Mouse (Mus musculus) limb, embryonic 13.5 days (tissue): ENCODE results near the gene Pam. TPM values are rescaled to one million over a fixed set of nuclear protein-coding genes. Genes with fewer than 3 reads are reported as not detected.

Experiments used
- ATAC-seq: fragments of 200-750 bp; cut with Nextera tagmentation; 2 replicates; pipeline ENCODE4 v1.8.0; 2017; ENCODE audit warnings: low read depth, moderate number of reproducible peaks, moderate TSS enrichment; ENCODE audit not compliant: low FRiP score
- H3K27ac ChIP-seq: fragments of 300-500 bp; sonication (generic); 2 replicates; pipeline ENCODE4 v1.5.1; 2015; ENCODE audit warnings: inconsistent platforms, mild to moderate bottlenecking, moderate library complexity
- H3K27me3 ChIP-seq: fragments of 300-500 bp; sonication (generic); 2 replicates; pipeline ENCODE4 v1.6.1; 2015; ENCODE audit warnings: mild to moderate bottlenecking, inconsistent platforms
- H3K36me3 ChIP-seq: fragments of 300-500 bp; sonication (generic); 2 replicates; pipeline ENCODE4 v1.6.1; 2015; ENCODE audit warnings: inconsistent platforms, mild to moderate bottlenecking, moderate library complexity
- H3K4me1 ChIP-seq: fragments of 300-500 bp; sonication (generic); 2 replicates; pipeline ENCODE4 v1.6.1; 2015; ENCODE audit warnings: inconsistent platforms
- H3K4me2 ChIP-seq: fragments of 300-500 bp; sonication (generic); replicated peaks from 2 replicates; pipeline ENCODE4 v1.6.1; 2015; ENCODE audit warnings: inconsistent platforms, mild to moderate bottlenecking, moderate library complexity
- H3K4me3 ChIP-seq: fragments of 300-500 bp; sonication (generic); 2 replicates; pipeline ENCODE4 v1.5.1; 2015; ENCODE audit warnings: moderate library complexity, mild to moderate bottlenecking, inconsistent platforms
- H3K9ac ChIP-seq: fragments of 300-500 bp; sonication (generic); 2 replicates; pipeline ENCODE4 v1.6.1; 2015; ENCODE audit warnings: mild to moderate bottlenecking, inconsistent platforms
- H3K9me3 ChIP-seq: fragments of 300-500 bp; sonication (generic); 2 replicates; pipeline ENCODE4 v1.6.1; 2016; ENCODE audit warnings: inconsistent platforms
- WGBS: fragments of 180-500 bp; shearing (Covaris S2); methylation state at CpG from one replicate; pipeline ENCODE4 v1.1.7; 2015; 5-methylcytosine and 5-hydroxymethylcytosine counted together
- polyA plus RNA-seq: library from polyadenylated mRNA; unstranded; fragments of >200 nt; fragmentation: Nextera tagmentation; extraction: Ambion mirVana; gene quantifications from 2 replicates; pipeline ENCODE4 v1.2.1, GENCODE M21; 2015

Gene Pam
- polyA plus RNA-seq, 1 experiment from 2014 or later = 45.3 TPM

DNA sequence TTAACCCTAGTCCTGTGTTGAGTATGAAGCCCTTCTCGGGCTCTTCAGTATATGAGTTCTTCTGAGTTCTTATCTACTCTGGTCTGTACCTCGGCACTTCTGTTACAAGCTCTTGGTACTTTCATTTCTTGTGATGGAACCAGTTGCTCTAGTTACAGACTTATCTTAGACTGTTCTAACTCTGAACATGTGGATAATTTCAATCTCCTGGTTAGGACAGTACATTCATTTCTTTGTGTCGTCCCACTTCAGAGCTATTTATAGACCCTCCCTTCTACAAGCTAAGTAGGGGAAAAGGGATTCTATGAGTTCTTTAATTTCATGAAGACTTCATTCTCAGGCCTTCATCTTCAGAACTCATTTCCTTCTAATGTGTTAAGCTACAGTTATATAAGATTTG, 307.8 kb downstream of the Pam start:
- Histone ChIP-seq H3K4me2 (no peak overlapping the region), H3K9ac (no peak overlapping the region), H3K4me3 (no peak overlapping the region), H3K9me3 (no peaks in the 10 kb centered on the region), H3K4me1 (no peaks in the 10 kb centered on the region), H3K36me3 (no peaks in the 10 kb centered on the region), H3K27ac (no peak overlapping the region), H3K27me3 (no peaks in the 10 kb centered on the region)
- 81% methylated on average over 3 of the region's 3 CpGs for whole genome bisulfite sequencing
- ATAC-seq = no peak

DNA sequence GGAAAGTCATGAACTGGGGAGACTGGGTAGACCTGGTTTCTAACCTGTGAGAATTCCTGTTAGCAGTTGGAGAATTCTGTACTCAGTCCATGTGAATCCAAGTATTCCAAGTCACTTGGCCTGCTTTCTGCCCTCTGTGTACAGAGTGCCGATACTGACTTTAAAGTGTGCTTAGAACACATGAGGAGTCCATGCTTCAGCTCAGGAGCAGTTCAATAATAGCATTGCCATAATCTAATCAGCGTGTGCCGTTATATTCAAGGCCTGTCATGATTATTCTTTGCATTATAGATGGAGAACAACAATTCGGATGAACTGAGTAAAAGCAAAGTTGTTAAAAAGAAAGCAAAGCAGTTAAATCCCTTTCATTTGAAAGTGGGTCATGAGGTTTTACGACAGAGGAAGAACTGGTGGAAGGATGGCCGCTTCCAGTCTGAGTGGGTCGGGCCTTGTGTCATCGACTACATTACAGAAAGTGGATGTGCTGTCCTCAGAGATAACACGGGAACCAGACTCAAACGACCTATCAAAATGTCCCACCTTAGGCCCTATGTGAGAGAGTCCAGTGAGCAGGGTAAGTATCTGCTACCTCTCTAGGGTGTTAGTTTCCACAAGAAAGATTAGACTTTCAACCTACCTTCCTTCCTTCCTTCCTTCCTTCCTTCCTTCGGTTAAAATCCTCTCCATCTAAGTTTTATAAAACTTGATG, 309.6 kb downstream of the Pam start:
- no peaks in the 10 kb centered on the region for H3K27me3 ChIP-seq
- no peaks in the 10 kb centered on the region for H3K36me3 ChIP-seq
- WGBS = 84% methylated on average over 11 of the region's 11 CpGs
- no peak overlapping the region for H3K9ac ChIP-seq
- no peaks in the 10 kb centered on the region for H3K9me3 ChIP-seq
- no peak overlapping the region for H3K27ac ChIP-seq
- no peaks in the 10 kb centered on the region for H3K4me1 ChIP-seq
- no peak overlapping the region for H3K4me2 ChIP-seq
- no peak for ATAC-seq
- H3K4me3 ChIP-seq = no peak overlapping the region

DNA sequence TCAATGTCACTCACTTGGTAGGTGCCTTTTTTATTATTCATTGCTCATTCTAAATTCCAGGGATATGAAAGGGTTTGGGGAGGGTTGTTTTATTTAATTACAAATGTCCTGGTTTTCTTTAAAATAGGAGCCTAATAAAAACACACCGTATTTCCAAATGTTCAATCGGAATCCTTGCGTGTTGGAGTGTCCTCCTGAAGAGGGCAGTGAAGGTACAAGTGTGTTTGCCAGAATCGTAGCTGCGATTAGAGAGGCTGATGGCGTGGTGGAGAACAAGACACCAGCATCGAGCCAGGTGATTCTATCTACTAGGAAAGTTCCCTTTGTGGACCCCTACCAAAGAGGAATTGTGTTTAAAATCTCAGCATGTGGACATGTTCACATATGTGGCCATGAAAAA, 310.5 kb downstream of the Pam start:
- 76% methylated on average over 7 of the region's 7 CpGs for WGBS
- H3K9me3 ChIP-seq = no peaks in the 10 kb centered on the region
- H3K4me3 ChIP-seq = no peak overlapping the region
- H3K9ac ChIP-seq = no peak overlapping the region
- H3K27ac ChIP-seq = no peak overlapping the region
- no peak for ATAC-seq
- no peaks in the 10 kb centered on the region for H3K4me1 ChIP-seq
- no peaks in the 10 kb centered on the region for H3K36me3 ChIP-seq
- H3K27me3 ChIP-seq = no peaks in the 10 kb centered on the region
- H3K4me2 ChIP-seq = no peak overlapping the region

DNA sequence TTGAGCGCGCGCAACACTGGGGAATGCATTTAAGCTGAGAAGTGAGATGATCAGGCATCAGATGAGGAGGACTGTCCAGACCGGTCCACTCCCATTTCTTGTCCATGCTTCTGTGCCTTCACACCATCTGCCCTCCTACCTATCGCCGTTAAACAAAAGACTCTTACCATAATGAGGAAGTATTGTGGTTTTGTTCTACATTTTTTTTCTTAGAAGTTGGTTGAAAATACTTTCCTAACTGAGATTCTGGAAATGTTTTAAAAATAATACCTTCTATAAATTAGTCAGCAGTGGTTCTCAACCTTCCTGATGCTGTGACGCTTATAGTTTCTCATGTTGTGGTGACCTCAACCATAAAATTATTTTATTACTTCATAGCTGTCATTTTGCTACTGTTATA, 313.8 kb downstream of the Pam start:
- no peak overlapping the region for H3K4me3 ChIP-seq
- H3K27me3 ChIP-seq = no peaks in the 10 kb centered on the region
- 96% methylated on average over 7 of the region's 7 CpGs for WGBS
- no peaks in the 10 kb centered on the region for H3K4me1 ChIP-seq
- no peak overlapping the region for H3K4me2 ChIP-seq
- H3K36me3 ChIP-seq = no peaks in the 10 kb centered on the region
- no peaks in the 10 kb centered on the region for H3K9me3 ChIP-seq
- H3K27ac ChIP-seq = no peak overlapping the region
- H3K9ac ChIP-seq = no peak overlapping the region
- no peak for ATAC-seq

DNA sequence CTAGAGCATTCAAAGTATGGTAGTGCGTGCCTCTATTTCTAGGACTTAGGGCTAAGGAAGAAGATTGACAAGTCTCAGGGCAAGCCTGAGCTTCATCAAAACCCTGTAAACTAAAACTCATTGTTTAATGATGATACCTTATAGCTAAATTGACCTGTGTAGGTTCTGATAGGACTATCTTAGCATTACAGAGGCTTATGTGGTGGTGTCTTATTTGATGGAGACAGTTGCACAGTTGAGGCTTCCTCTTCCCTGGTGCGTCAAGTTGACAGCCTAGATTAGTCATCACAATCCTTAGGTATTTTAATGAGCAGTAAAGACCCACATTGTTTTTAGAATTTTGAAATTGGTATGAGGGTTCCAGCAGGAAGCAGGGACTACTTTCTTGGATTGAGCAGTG, 321.5 kb downstream of the Pam start:
- Histone ChIP-seq H3K4me1 (0 out of 2 replicates have a peak, but pooled peaks cover 3% of the 10 kb centered on the region), H3K9me3 (no peaks in the 10 kb centered on the region), H3K36me3 (no peaks in the 10 kb centered on the region), H3K27me3 (no peaks in the 10 kb centered on the region), H3K4me3 (no peak overlapping the region), H3K9ac (no peak overlapping the region), H3K4me2 (no peak overlapping the region), H3K27ac (no peak overlapping the region)
- WGBS = 94% methylated on average over 2 of the region's 2 CpGs
- no peak for ATAC-seq

DNA sequence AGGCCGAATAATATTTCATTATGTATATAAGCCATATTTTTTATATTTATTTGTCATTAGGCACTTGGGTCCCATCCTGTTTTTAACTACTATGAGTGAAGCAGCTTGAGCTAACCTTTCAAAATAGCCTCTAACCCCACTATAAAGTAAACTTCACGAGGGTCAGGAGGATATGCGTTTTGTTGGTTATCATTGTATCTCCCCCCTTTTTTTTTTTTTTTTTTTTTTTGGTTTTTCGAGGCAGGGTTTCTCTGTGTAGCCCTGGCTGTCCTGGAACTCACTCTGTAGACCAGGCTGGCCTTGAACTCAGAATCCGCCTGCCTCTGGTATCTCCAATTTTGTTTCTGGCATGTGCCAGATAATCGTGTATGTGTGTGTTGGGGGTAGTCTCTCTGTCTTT, 322.1 kb downstream of the Pam start:
- H3K27me3 ChIP-seq = no peaks in the 10 kb centered on the region
- 90% methylated on average over 6 of the region's 6 CpGs for WGBS
- no peak overlapping the region for H3K4me2 ChIP-seq
- no peak overlapping the region for H3K9ac ChIP-seq
- no peaks in the 10 kb centered on the region for H3K36me3 ChIP-seq
- H3K27ac ChIP-seq = no peak overlapping the region
- H3K9me3 ChIP-seq = no peaks in the 10 kb centered on the region
- no peak for ATAC-seq
- H3K4me1 ChIP-seq = peaks cover 9% of the 10 kb centered on the region
- H3K4me3 ChIP-seq = no peak overlapping the region

DNA sequence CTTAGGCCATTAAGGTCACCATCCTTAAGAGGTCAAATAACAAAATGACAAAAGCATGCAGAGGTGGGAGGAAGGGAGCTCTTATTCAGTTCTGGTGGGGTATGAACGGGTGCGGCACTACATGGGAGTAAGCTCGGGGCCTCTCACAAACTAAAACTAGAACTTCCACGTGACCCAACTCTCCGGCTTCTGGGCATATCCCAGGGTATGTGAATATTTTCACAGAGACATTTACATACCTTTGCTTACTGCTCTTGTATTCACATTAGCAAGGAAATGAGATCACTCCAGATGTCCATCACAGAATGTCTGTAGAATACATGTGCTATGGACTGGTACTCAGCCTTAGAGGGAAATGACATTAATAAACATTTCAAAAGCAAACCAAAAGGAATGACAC, 323.7 kb downstream of the Pam start:
- Histone ChIP-seq H3K9ac (no peak overlapping the region), H3K27me3 (no peaks in the 10 kb centered on the region), H3K4me1 (peaks cover 20% of the 10 kb centered on the region), H3K36me3 (no peaks in the 10 kb centered on the region), H3K9me3 (no peaks in the 10 kb centered on the region), H3K4me3 (no peak overlapping the region), H3K4me2 (no peak overlapping the region), H3K27ac (no peak overlapping the region)
- no peak for ATAC-seq
- WGBS = 90% methylated on average over 5 of the region's 5 CpGs

DNA sequence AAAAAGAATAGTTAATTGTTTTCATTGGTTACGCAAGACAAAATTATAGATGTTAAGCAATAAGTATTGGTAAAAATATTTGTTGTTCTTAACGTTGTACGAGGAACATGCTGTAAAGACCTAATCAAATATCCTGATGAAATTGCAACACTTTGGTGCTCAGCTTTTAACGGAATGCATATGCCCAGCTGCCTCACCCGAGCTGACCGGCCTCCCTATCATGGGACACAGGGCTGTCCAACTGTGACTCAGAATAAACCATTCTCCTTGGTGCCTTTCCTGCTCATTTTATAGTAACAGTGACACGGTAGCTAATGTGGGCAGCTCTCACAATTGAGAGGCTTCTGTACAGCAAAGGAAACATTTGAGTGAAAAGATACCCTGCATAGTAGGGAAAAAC, 324.3 kb downstream of the Pam start:
- no peaks in the 10 kb centered on the region for H3K36me3 ChIP-seq
- H3K4me3 ChIP-seq = peak overlapping the region; percentile 93; the same call in 1 of the 2 replicates
- ATAC-seq = no peak
- H3K27me3 ChIP-seq = no peaks in the 10 kb centered on the region
- WGBS = 54% methylated on average over 7 of the region's 7 CpGs
- no peak overlapping the region for H3K9ac ChIP-seq
- peak overlapping the region; percentile 66 for H3K4me2 ChIP-seq
- H3K27ac ChIP-seq = no peak overlapping the region
- H3K9me3 ChIP-seq = no peaks in the 10 kb centered on the region
- peaks cover 20% of the 10 kb centered on the region for H3K4me1 ChIP-seq

DNA sequence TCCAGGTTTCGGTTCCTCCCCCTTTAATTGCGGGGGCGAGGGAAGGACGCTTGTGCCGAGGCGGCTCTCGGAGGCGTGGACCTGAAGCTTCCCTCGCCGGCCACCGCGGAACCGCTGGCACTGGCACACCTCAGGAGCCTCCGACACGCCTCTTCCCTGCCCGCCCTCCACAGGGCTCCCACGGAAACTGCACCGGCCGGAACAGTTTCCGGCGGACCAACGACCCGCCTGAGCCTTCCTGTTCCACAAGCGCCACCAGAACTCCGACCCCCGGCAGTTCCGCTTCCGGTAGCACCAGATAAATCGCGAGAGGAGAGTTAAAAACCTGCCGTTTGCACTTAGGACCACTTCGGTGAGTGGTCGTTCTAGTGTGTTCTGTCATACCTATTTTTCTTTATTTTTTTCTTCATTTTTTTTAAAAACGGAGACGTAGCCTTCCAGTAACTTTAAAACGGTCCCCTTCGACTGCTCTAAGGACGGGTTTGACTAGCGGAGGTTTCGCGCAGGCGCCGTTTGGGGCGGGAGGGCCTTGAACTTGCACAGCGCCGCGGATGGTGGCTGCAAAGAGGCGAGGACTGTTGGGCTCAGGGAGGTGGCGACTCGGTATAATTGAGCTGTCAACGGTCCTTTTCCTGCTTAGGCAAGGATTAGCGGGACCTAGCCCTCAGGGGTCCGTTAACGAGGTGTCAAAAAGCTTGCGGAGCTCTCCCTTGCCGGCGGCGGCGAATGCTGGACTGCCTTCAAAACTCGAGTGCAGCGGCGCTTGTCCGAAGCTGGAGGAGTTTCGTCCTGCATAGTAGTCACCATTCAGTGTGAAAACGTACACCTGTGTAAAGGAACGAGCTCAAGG, 325.3 kb downstream of the Pam start, which contains the start of the genes Gin1 and Ppip5k2:
Gene Gin1, plus strand, starts transcription at position 269 of the 850 bp plus-strand sequence.
Gene Ppip5k2, minus strand, starts transcription at position 508 of the 850 bp plus-strand sequence.
- Histone ChIP-seq H3K36me3 (no peaks in the 10 kb centered on the region), H3K4me1 (peaks cover 20% of the 10 kb centered on the region), H3K4me2 (peak within 1 kb of the TSS; percentile 79), H3K27ac (peak within 1 kb of the TSS; percentile 81), H3K4me3 (peak within 1 kb of the TSS; percentile 93), H3K27me3 (no peaks in the 10 kb centered on the region), H3K9ac (peak within 1 kb of the TSS; percentile 88), H3K9me3 (no peaks in the 10 kb centered on the region)
- peak; percentile 99 for ATAC-seq
- WGBS = under 1% methylated on average over 66 of the region's 66 CpGs

DNA sequence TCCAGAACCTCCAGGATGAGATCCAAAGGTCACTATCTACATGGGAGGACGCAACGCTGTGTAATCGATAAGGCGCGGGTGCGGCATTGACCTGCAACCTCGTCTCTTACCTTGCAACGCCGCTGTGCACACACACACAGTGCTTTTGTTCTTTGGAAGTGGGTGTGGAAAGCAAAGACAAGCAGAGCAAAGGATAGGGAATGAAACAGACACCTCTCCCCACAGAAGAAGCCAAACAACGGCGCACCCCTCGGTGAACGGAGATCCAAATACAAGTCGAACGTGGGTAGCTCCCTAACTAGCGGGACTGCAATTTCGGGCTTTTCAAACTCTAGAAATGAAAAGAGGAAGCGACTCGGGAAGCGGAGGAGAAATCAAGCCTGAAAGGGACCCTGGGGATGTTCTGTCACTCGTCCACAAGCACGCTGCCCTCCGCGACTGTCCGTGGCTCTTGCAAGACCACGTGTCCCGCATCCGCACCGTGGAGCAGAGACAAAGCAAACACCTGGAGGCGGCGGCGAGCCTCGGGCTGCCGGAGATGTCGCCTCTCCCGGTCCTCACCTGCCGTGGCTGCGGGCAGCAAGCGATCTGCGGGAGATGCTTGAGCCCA, 326.0 kb downstream of the Pam start:
- Histone ChIP-seq H3K9me3 (no peaks in the 10 kb centered on the region), H3K4me3 (peak overlapping the region; percentile 93), H3K4me1 (peaks cover 20% of the 10 kb centered on the region), H3K27ac (peak overlapping the region; percentile 74; the same call in 1 of the 2 replicates), H3K9ac (peak overlapping the region; percentile 88), H3K4me2 (peak overlapping the region; percentile 79), H3K27me3 (no peaks in the 10 kb centered on the region), H3K36me3 (no peaks in the 10 kb centered on the region)
- WGBS = under 1% methylated on average over 40 of the region's 40 CpGs
- peak; percentile 70 for ATAC-seq

DNA sequence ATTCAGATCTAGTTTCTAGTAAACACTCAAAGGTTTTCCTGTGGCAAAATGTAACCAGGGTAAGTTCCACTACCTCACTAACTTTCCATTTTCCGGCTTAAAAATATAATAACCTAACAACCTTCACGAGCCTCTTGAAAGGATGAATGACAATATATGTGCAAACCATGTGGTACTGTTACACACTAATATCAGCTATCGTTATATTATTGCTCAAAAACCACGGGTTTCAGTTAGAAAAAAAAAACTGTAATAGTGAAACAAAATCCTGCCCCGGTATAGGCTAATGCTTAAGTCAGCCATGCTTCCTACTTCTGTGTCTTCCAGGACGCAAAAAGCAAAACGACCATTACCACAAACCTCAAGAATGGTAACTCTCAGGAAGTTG, 326.5 kb downstream of the Pam start:
- Histone ChIP-seq H3K36me3 (no peaks in the 10 kb centered on the region), H3K9me3 (no peaks in the 10 kb centered on the region), H3K27me3 (no peaks in the 10 kb centered on the region), H3K4me2 (peak overlapping the region; percentile 79), H3K27ac (no peak overlapping the region), H3K4me1 (peaks cover 20% of the 10 kb centered on the region), H3K4me3 (peak overlapping the region; percentile 93), H3K9ac (peak overlapping the region; percentile 88)
- 10% methylated on average over 7 of the region's 7 CpGs for WGBS
- ATAC-seq = no peak

DNA sequence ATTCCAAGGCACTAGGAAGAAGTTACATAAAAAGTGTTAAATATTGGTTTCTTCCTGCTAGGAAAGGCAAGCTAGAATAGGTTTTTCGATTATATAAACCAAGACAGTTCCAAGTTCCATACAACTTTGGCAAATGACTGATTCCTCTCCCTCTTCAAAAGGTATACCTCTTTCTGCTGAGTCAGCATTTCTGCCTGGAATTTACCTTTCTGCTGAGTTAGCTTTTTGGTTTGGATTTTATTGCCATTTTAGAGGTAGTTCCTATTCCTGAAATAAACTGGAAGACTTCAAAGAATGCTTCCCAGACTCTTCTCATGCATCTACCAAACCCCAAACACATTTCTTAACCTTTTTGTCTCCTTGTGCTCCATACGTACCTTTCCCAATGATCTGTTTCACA, 327.4 kb downstream of the Pam start:
- no peaks in the 10 kb centered on the region for H3K27me3 ChIP-seq
- no peaks in the 10 kb centered on the region for H3K9me3 ChIP-seq
- no peak overlapping the region for H3K27ac ChIP-seq
- H3K4me3 ChIP-seq = peak overlapping the region; percentile 93
- H3K36me3 ChIP-seq = no peaks in the 10 kb centered on the region
- H3K4me2 ChIP-seq = peak overlapping the region; percentile 79
- 78% methylated on average over 2 of the region's 2 CpGs for WGBS
- no peak overlapping the region for H3K9ac ChIP-seq
- H3K4me1 ChIP-seq = peaks cover 20% of the 10 kb centered on the region
- ATAC-seq = no peak
